Mouse (Mus musculus) urinary bladder, postnatal 36 days (tissue): ENCODE results near the gene Lhx5.
A peak's percentile ranks its signal among the peaks of the same experiment; 100 is the strongest.

ENCODE experiments used
- DNase-seq, 2 experiments: peaks; one replicate each; pipeline ENCODE4 v3.0.0; 2022; ENCODE audit warnings: low spot score in 2 of 2, mixed read lengths in 1 of 2

Gene Lhx5

GRCm38 (mm10) chr5:120465062-120465461 is 33.6 kb downstream of the Lhx5 start:
- peak in 1 of 2 experiments; percentile 18 for DNase-seq

GRCm38 (mm10) chr5:120465860-120466259 is 34.4 kb downstream of the Lhx5 start:
- peak; percentile 30 to 64 for DNase-seq

GRCm38 (mm10) chr5:120467026-120467425 is 35.5 kb downstream of the Lhx5 start:
- DNase-seq, result peak in 1 of 2 experiments; percentile 22

- no peak for DNase-seq
Observed at GRCm38 (mm10) chr5:120468336-120468735, 36.8 kb downstream of the Lhx5 start.

- no peak for DNase-seq
Observed at GRCm38 (mm10) chr5:120468830-120469229, 37.3 kb downstream of the Lhx5 start.

- DNase-seq, result no peak
Observed at GRCm38 (mm10) chr5:120471538-120471937, 40.0 kb downstream of the Lhx5 start.

DNA sequence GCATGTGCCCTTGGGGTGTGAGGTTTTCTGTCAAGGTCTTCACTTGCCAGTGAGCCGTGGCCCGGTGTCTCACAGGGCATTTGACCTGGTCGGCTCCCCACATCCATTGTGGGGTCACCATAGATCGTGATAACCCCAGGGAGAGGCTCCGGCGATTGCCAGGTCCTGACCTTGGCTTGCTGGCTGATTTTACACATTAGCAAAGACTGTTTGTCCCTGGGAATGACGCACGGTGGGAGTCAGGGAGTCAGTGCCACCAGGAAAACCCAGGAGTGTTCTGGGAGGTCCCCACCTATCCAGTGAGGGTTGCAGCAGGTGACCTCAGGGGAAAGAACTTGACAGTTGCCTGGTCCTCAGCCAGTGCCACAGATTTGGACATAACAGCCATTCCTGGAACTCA is 41.3 kb downstream of the Lhx5 start, which contains the start of gene Sdsl:
TSS of gene Sdsl (minus strand) at position 41 of the 400 bp plus-strand sequence.
- DNase-seq, result no peak

DNA sequence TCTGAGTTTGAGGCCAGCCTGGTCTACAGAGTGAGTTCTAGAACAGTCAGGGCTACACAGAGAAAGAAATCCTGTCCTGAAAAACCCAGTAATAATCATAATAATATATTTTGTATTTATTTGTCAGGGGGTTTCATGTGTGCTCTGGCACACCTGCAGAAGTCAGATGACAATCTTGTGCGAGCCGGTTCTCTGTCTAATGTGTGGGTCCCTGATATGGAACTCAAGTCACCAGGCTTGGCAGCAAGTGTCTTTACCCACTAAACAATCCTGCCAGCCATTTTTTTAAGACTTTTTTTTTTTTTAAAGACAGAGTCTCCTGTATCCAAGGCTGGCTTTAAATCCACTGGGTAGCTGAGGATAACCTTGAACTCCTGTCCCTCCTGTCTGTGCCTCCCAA is 41.9 kb downstream of the Lhx5 start:
- DNase-seq, result no peak

DNA sequence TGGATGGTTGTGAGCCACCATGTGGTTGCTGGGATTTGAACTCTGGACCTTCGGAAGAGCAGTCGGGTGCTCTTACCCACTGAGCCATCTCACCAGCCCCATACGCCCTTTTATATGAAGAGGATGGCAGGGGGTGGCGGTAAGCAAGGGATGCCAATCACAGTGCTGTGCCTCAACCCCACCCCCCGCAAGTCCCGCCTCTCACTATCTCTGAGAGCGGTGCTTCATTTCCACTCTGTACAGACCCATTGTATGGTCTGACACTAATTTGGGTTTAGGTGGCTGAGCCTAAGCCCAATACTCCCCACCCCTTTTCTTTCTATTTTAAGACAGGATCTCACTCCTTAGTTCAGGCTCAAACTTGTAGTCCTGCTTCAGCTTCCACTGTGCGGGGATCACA is 44.4 kb downstream of the Lhx5 start:
- no peak for DNase-seq

GRCm38 (mm10) chr5:120476296-120476695 is 44.8 kb downstream of the Lhx5 start, which contains the start of gene Sds:
Gene Sds (plus strand): TSS chr5:120476526.
- DNase-seq, result no peak

DNA sequence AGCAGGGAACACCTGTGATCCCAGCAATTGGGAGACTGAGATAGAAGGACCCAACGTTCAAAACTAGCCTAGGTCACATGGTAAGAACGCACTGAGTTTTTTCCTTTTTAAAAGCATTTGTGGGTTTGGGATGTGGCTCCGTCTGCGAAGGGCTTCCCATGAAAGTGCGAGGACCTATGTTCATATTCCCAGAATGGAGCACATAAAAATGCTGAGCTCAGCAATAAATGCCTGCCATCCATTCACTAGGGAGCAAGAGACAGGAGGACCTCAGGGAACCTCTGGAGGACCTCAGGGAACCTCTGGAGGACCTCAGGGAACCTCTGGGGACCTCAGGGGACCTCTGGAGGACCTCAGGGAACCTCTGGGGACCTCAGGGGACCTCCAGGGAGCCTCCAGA is 46.5 kb downstream of the Lhx5 start:
- no peak for DNase-seq

DNA sequence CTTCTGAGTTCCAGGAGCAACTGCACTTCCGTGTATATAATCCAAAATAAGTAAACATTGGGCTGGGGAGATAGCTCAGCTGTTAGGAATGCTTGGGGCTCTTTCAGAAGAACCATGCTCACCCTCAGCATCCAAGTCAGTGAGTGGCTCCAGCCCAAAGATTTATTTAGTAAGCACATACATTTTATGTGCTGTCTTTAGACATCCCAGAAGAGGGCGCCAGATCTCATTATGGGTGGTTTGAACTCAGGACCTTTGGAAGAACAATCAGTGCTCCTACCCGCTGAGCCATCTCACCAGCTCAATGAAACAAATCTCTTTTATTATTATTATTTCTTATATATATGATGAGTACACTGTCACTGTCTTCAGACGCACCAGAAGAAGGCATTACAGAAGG is 48.0 kb downstream of the Lhx5 start:
- DNase-seq, result no peak

DNA sequence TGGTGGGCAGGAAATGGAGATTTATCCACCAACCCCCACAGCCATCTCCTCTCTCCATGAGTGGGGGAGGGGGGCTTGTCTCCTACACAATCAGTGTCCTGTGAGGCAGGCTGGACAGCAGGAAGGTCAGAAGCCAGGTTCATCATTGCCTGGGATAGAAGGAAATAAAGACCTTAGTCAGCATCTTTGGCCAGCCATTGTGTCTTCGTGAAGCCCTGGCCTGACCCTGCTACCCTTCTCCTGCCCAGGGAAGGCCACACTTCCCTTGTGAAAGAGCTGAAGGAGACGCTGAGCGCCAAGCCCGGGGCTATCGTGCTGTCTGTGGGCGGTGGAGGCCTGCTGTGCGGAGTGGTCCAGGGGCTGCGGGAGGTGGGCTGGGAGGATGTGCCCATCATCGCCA is 49.7 kb downstream of the Lhx5 start:
- no peak for DNase-seq

DNA sequence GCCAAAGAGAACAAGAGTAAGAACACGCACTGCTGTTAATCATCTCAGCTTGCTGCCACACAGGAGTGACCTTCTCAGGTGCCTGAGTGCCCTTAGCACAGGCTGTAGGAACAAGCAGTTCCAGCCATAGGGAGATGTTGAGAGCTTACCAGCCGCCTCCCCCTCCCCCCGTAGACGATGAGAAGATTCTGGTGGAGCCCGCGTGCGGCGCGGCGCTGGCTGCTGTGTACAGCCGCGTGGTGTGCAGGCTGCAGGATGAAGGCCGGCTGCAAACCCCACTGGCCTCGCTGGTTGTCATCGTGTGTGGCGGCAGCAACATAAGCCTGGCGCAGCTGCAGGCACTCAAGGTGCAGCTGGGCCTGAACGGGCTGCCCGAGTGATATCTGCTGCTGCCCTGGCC is 51.9 kb downstream of the Lhx5 start:
- no peak for DNase-seq

GRCm38 (mm10) chr5:120487844-120488243 is 56.3 kb downstream of the Lhx5 start:
- no peak for DNase-seq

- DNase-seq, result peak in 1 of 2 experiments; percentile 41
Observed at GRCm38 (mm10) chr5:120490679-120491192, 59.2 kb downstream of the Lhx5 start.
